Mouse (Mus musculus): Measurements from ENCODE around the gene Fkbp6. TPM values are rescaled to one million over a fixed set of nuclear protein-coding genes. Genes with fewer than 3 reads are reported as not detected.
"Not testable (repeated sequence)": the region's sequence is repeated elsewhere in the genome, so short reads cannot be mapped to it uniquely, and the experiment has no call there.

Fkbp6 gene
- polyA plus RNA-seq, 1 experiment from 2014 or later: not detected

- no peak for ATAC-seq (ENCODE audit: low read depth)
- Histone ChIP-seq H3K27me3 (replicated peaks; ENCODE audit: control insufficient read depth, insufficient read depth, low read length) (no peaks in the 10 kb centered on the region), H3K4me2 (ENCODE audit: low read depth, low read length) (no peak overlapping the region), H3K36me3 (ENCODE audit: control insufficient read depth, insufficient read depth, low read length) (peaks cover 90% of the 10 kb centered on the region), H3K4me3 (ENCODE audit: low read depth, low read length) (no peak overlapping the region), H3K9me3 (ENCODE audit: control insufficient read depth, low read length) (no peaks in the 10 kb centered on the region), H3K4me1 (ENCODE audit: control insufficient read depth, insufficient read depth, low read length) (no peaks in the 10 kb centered on the region), H3K27ac (replicated peaks; ENCODE audit: low read depth, low read length) (no peak overlapping the region), H3K9ac (ENCODE audit: low read depth, low read length) (no peak overlapping the region)
- DNase-seq (ENCODE audit: low spot score): no peak
- 73% methylated on average over 2 of the region's 2 CpGs for WGBS
Observed at GRCm38 (mm10) chr5:135376341-135376740, 26.5 kb upstream of the Fkbp6 start.

- Histone ChIP-seq H3K4me2 (ENCODE audit: low read depth, low read length) (no peak overlapping the region), H3K4me3 (ENCODE audit: low read depth, low read length) (no peak overlapping the region), H3K9me3 (ENCODE audit: control insufficient read depth, low read length) (no peaks in the 10 kb centered on the region), H3K36me3 (ENCODE audit: control insufficient read depth, insufficient read depth, low read length) (peaks cover 78% of the 10 kb centered on the region), H3K9ac (ENCODE audit: low read depth, low read length) (no peak overlapping the region), H3K27me3 (replicated peaks; ENCODE audit: control insufficient read depth, insufficient read depth, low read length) (no peaks in the 10 kb centered on the region), H3K4me1 (ENCODE audit: control insufficient read depth, insufficient read depth, low read length) (peaks cover 7% of the 10 kb centered on the region; the same call in 1 of the 2 replicates), H3K27ac (replicated peaks; ENCODE audit: low read depth, low read length) (no peak overlapping the region)
- ATAC-seq (ENCODE audit: low read depth) (peak; percentile 51; the same call in 1 of the 2 replicates), DNase-seq (ENCODE audit: low spot score) (peak; percentile 42)
- 67% methylated on average over 8 of the region's 8 CpGs for WGBS
Observed at GRCm38 (mm10) chr5:135375167-135375566, 25.3 kb upstream of the Fkbp6 start.

GRCm38 (mm10) chr5:135373601-135374000 lies 23.8 kb upstream of the Fkbp6 start:
- no peak overlapping the region for H3K9ac ChIP-seq (ENCODE audit: low read depth, low read length)
- DNase-seq (ENCODE audit: low spot score) (no peak), ATAC-seq (ENCODE audit: low read depth) (no peak)
- no peak overlapping the region for H3K4me2 ChIP-seq (ENCODE audit: low read depth, low read length)
- H3K9me3 ChIP-seq (ENCODE audit: control insufficient read depth, low read length): no peaks in the 10 kb centered on the region
- H3K4me1 ChIP-seq (ENCODE audit: control insufficient read depth, insufficient read depth, low read length): peaks cover 7% of the 10 kb centered on the region; the same call in 1 of the 2 replicates
- no peak overlapping the region for H3K4me3 ChIP-seq (ENCODE audit: low read depth, low read length)
- H3K27ac ChIP-seq (replicated peaks; ENCODE audit: low read depth, low read length): no peak overlapping the region
- H3K27me3 ChIP-seq (replicated peaks; ENCODE audit: control insufficient read depth, insufficient read depth, low read length): no peaks in the 10 kb centered on the region
- H3K36me3 ChIP-seq (ENCODE audit: control insufficient read depth, insufficient read depth, low read length): peaks cover 63% of the 10 kb centered on the region
- 97% methylated on average over 5 of the region's 5 CpGs for WGBS

DNA sequence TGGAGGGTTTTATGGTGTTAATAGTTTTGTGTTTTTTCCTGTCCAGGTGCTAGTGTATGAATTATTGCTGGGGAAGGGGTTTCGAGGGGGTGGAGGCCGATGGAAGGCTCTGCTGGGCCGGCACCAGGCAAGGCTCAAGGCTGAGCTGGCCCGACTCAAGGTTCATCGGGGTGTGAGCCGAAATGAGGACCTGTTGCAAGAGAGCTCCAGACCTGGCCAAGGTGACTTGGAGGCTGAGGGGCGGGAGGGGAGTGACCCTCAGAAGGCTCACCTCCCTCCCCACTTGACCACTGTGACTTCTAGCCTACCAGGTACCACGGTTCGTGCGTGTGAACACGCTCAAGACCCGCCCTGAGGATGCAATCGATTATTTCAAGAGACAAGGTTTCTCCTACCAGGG lies 21.4 kb upstream of the Fkbp6 start:
- no peak for DNase-seq (ENCODE audit: low spot score)
- no peak for ATAC-seq (ENCODE audit: low read depth)
- H3K4me3 ChIP-seq (ENCODE audit: low read depth, low read length): no peak overlapping the region
- peak overlapping the region; percentile 82; the same call in 1 of the 2 replicates for H3K4me2 ChIP-seq (ENCODE audit: low read depth, low read length)
- H3K27ac ChIP-seq (replicated peaks; ENCODE audit: low read depth, low read length): no peak overlapping the region
- no peaks in the 10 kb centered on the region for H3K27me3 ChIP-seq (replicated peaks; ENCODE audit: control insufficient read depth, insufficient read depth, low read length)
- 94% methylated on average over 13 of the region's 13 CpGs for WGBS
- no peaks in the 10 kb centered on the region for H3K9me3 ChIP-seq (ENCODE audit: control insufficient read depth, low read length)
- peaks cover 45% of the 10 kb centered on the region for H3K36me3 ChIP-seq (ENCODE audit: control insufficient read depth, insufficient read depth, low read length)
- peaks cover 7% of the 10 kb centered on the region; the same call in 1 of the 2 replicates for H3K4me1 ChIP-seq (ENCODE audit: control insufficient read depth, insufficient read depth, low read length)
- no peak overlapping the region for H3K9ac ChIP-seq (ENCODE audit: low read depth, low read length)

GRCm38 (mm10) chr5:135369787-135370654 lies 20.2 kb upstream of the Fkbp6 start, which contains the start of gene Nsun5:
Nsun5 (plus strand) TSS chr5:135369953.
- Histone ChIP-seq H3K27ac (replicated peaks; ENCODE audit: low read depth, low read length) (peak within 1 kb of the TSS; percentile 84), H3K4me1 (ENCODE audit: control insufficient read depth, insufficient read depth, low read length) (peaks cover 7% of the 10 kb centered on the region; the same call in 1 of the 2 replicates), H3K27me3 (replicated peaks; ENCODE audit: control insufficient read depth, insufficient read depth, low read length) (no peaks in the 10 kb centered on the region), H3K9me3 (ENCODE audit: control insufficient read depth, low read length) (no peaks in the 10 kb centered on the region), H3K36me3 (ENCODE audit: control insufficient read depth, insufficient read depth, low read length) (peaks cover 34% of the 10 kb centered on the region), H3K9ac (ENCODE audit: low read depth, low read length) (peak within 1 kb of the TSS; percentile 90), H3K4me3 (ENCODE audit: low read depth, low read length) (peak within 1 kb of the TSS; percentile 79), H3K4me2 (ENCODE audit: low read depth, low read length) (peak within 1 kb of the TSS; percentile 82)
- DNase-seq (ENCODE audit: low spot score) (peak; percentile 98), ATAC-seq (ENCODE audit: low read depth) (peak; percentile 78)
- under 1% methylated on average over 44 of the region's 64 CpGs for WGBS

- peak overlapping the region; percentile 79 for H3K4me3 ChIP-seq (ENCODE audit: low read depth, low read length)
- not testable (repeated sequence) for DNase-seq (ENCODE audit: low spot score); H3K9me3 ChIP-seq (ENCODE audit: control insufficient read depth, low read length); H3K27me3 ChIP-seq (replicated peaks; ENCODE audit: control insufficient read depth, insufficient read depth, low read length); ATAC-seq (ENCODE audit: low read depth); H3K4me1 ChIP-seq (ENCODE audit: control insufficient read depth, insufficient read depth, low read length)
- peaks cover 25% of the 10 kb centered on the region for H3K36me3 ChIP-seq (ENCODE audit: control insufficient read depth, insufficient read depth, low read length)
- peak overlapping the region; percentile 84 for H3K27ac ChIP-seq (replicated peaks; ENCODE audit: low read depth, low read length)
- H3K4me2 ChIP-seq (ENCODE audit: low read depth, low read length): peak overlapping the region; percentile 82
- WGBS: 59% methylated on average over 9 of the region's 9 CpGs
- H3K9ac ChIP-seq (ENCODE audit: low read depth, low read length): peak overlapping the region; percentile 90
Observed at GRCm38 (mm10) chr5:135369196-135369595, 19.4 kb upstream of the Fkbp6 start.

- ATAC-seq (ENCODE audit: low read depth) (no peak), DNase-seq (ENCODE audit: low spot score) (no peak)
- Histone ChIP-seq H3K36me3 (ENCODE audit: control insufficient read depth, insufficient read depth, low read length) (peaks cover 17% of the 10 kb centered on the region), H3K9ac (ENCODE audit: low read depth, low read length) (no peak overlapping the region), H3K27me3 (replicated peaks; ENCODE audit: control insufficient read depth, insufficient read depth, low read length) (no peaks in the 10 kb centered on the region), H3K4me3 (ENCODE audit: low read depth, low read length) (no peak overlapping the region), H3K4me1 (ENCODE audit: control insufficient read depth, insufficient read depth, low read length) (peaks cover 7% of the 10 kb centered on the region; the same call in 1 of the 2 replicates), H3K4me2 (ENCODE audit: low read depth, low read length) (no peak overlapping the region), H3K9me3 (ENCODE audit: control insufficient read depth, low read length) (no peaks in the 10 kb centered on the region), H3K27ac (replicated peaks; ENCODE audit: low read depth, low read length) (no peak overlapping the region)
- 83% methylated on average over 6 of the region's 6 CpGs for WGBS
Observed at GRCm38 (mm10) chr5:135368312-135368711, 18.5 kb upstream of the Fkbp6 start.

- H3K9ac ChIP-seq (ENCODE audit: low read depth, low read length): no peak overlapping the region
- H3K4me1 ChIP-seq (ENCODE audit: control insufficient read depth, insufficient read depth, low read length): peaks cover 7% of the 10 kb centered on the region; the same call in 1 of the 2 replicates
- peaks cover 13% of the 10 kb centered on the region for H3K36me3 ChIP-seq (ENCODE audit: control insufficient read depth, insufficient read depth, low read length)
- no peaks in the 10 kb centered on the region for H3K27me3 ChIP-seq (replicated peaks; ENCODE audit: control insufficient read depth, insufficient read depth, low read length)
- H3K4me3 ChIP-seq (ENCODE audit: low read depth, low read length): no peak overlapping the region
- H3K9me3 ChIP-seq (ENCODE audit: control insufficient read depth, low read length): no peaks in the 10 kb centered on the region
- ATAC-seq (ENCODE audit: low read depth): no peak
- H3K4me2 ChIP-seq (ENCODE audit: low read depth, low read length): no peak overlapping the region
- no peak overlapping the region for H3K27ac ChIP-seq (replicated peaks; ENCODE audit: low read depth, low read length)
- WGBS: 60% methylated on average over 6 of the region's 6 CpGs
- DNase-seq (ENCODE audit: low spot score): no peak
Observed at GRCm38 (mm10) chr5:135367841-135368240, 18.0 kb upstream of the Fkbp6 start.
